Mouse (Mus musculus) ES-E14 (cell line): ENCODE results near the gene Ftsj3.

Source experiments
- CHD2 ChIP-seq: IDR thresholded peaks from 2 replicates; pipeline ENCODE4 v1.6.1; 2014; ENCODE audit warnings: mild to moderate bottlenecking, low read depth, low read length, inconsistent platforms
- HCFC1 ChIP-seq: IDR thresholded peaks from 2 replicates; pipeline ENCODE4 v1.6.1; 2012; ENCODE audit warnings: low read length, inconsistent platforms, borderline replicate concordance; ENCODE audit not compliant: insufficient read depth
- MAFK ChIP-seq: IDR thresholded peaks from 2 replicates; pipeline ENCODE4 v1.6.1; 2014; ENCODE audit warnings: mild to moderate bottlenecking, low read depth, low read length, inconsistent platforms; ENCODE audit not compliant: insufficient read depth
- ZNF384 ChIP-seq: IDR thresholded peaks from 2 replicates; pipeline ENCODE4 v1.6.1; 2012; ENCODE audit warnings: low read depth, low read length, inconsistent platforms

DNA sequence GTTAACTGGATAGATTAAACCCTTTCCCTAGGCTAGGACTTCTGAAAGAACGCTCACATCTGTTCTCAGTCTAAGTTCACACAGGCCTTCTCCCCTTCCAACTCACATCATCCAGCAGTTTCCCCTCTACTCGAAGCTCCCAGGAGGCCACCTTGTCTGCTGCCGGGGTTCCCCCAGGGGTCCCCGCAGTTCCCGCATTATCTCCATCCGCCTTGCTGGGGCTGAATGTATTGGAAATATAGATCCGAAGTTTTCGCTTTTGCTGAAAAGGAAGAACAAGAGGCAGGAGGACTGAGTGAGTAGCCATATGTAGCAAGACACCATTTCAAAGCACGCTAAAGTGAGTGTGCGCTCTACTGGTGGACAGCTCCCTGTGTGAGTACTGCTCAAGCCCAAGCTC, 10.6 kb upstream of the Ftsj3 start:
- TF ChIP-seq MAFK (no peak), HCFC1 (no peak), CHD2 (no peak), ZNF384 (no peak)
